Mouse (Mus musculus) neural tube, embryonic 14.5 days (tissue): Measurements from ENCODE around the gene Smyd5. TPM values are rescaled to one million over a fixed set of nuclear protein-coding genes. Genes with fewer than 3 reads are reported as not detected.
A peak's percentile ranks its signal among the peaks of the same experiment; 100 is the strongest.

Experiments
- ATAC-seq: fragments of 200-750 bp; cut with Nextera tagmentation; 2 replicates; pipeline ENCODE4 v1.8.0; 2017; ENCODE audit warnings: low read depth, mild to moderate bottlenecking, moderate TSS enrichment, moderate library complexity
- H3K27ac ChIP-seq: fragments of 300-500 bp; sonication (generic); 2 replicates; pipeline ENCODE4 v1.5.1; 2014; ENCODE audit warnings: low read depth, mild to moderate bottlenecking, control low read depth, low read length, moderate library complexity, mixed read lengths
- H3K27me3 ChIP-seq: fragments of 300-500 bp; sonication (generic); 2 replicates; pipeline ENCODE4 v1.6.1; 2014; ENCODE audit warnings: low read length; ENCODE audit not compliant: control insufficient read depth, insufficient read depth
- H3K36me3 ChIP-seq: fragments of 300-500 bp; sonication (generic); 2 replicates; pipeline ENCODE4 v1.6.1; 2014; ENCODE audit warnings: low read length, mixed read lengths; ENCODE audit not compliant: control insufficient read depth, insufficient read depth
- H3K4me1 ChIP-seq: fragments of 300-500 bp; sonication (generic); 2 replicates; pipeline ENCODE4 v1.6.1; 2014; ENCODE audit warnings: low read length; ENCODE audit not compliant: control insufficient read depth, insufficient read depth
- H3K4me2 ChIP-seq: fragments of 300-500 bp; sonication (generic); 2 replicates; pipeline ENCODE4 v1.6.1; 2014; ENCODE audit warnings: mild to moderate bottlenecking, low read depth, low read length, control low read depth
- H3K4me3 ChIP-seq: fragments of 300-500 bp; sonication (generic); 2 replicates; pipeline ENCODE4 v1.5.1; 2014; ENCODE audit warnings: low read depth, low read length, control low read depth, mixed read lengths
- H3K9ac ChIP-seq: fragments of 300-500 bp; sonication (generic); replicated peaks from 2 replicates; pipeline ENCODE4 v1.6.1; 2014; ENCODE audit warnings: low read depth, mild to moderate bottlenecking, control low read depth, low read length, mixed read lengths
- H3K9me3 ChIP-seq: fragments of 300-500 bp; sonication (generic); 2 replicates; pipeline ENCODE4 v1.6.1; 2016; ENCODE audit warnings: low read length; ENCODE audit not compliant: control insufficient read depth
- WGBS: fragments of 180-500 bp; shearing (Covaris S2); extraction: QIAGEN DNeasy Blood & Tissue Kit; methylation state at CpG from one replicate; pipeline ENCODE4 v1.1.7; 2014; 5-methylcytosine and 5-hydroxymethylcytosine counted together
- polyA plus RNA-seq: library from polyadenylated mRNA; unstranded; fragments of >200 nt; fragmentation: Nextera tagmentation; extraction: Ambion mirVana; gene quantifications from 2 replicates; pipeline ENCODE4 v1.2.1, GENCODE M21; 2014

Gene Smyd5
- polyA plus RNA-seq, 1 experiment from 2014 or later: 67.0 TPM

- H3K4me3 ChIP-seq: peak overlapping the region; percentile 78
- peak overlapping the region; percentile 86 for H3K9ac ChIP-seq
- H3K4me1 ChIP-seq: peaks cover 37% of the 10 kb centered on the region
- no peaks in the 10 kb centered on the region for H3K9me3 ChIP-seq
- WGBS: under 1% methylated on average over 15 of the region's 15 CpGs
- no peaks in the 10 kb centered on the region for H3K36me3 ChIP-seq
- peak overlapping the region; percentile 73 for H3K4me2 ChIP-seq
- H3K27ac ChIP-seq: peak overlapping the region; percentile 88
- ATAC-seq: peak; percentile 12; the same call in 1 of the 2 replicates
- H3K27me3 ChIP-seq: no peaks in the 10 kb centered on the region
Measured at GRCm38 (mm10) chr6:85452411-85452665, 20.5 kb downstream of the Smyd5 start.

DNA sequence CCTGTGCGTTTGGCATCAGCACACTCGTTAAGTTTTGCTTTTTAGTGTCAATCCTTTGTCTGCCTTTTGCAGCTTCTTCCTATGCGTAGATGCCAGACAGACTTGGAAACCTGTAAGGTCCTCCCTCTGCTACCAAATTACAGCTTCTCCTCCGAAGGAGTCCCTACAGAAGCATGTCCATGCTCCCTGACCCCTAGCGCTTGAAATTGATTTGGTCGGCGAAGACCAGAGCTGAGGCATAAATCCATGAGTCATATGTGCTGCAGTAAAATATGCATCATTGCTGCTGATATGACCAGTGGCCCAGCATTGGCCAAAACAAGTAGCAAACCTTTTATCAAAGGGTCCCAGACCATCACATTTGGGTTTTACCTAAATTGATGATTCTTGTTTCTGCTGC, 21.0 kb downstream of the Smyd5 start:
- peaks cover 37% of the 10 kb centered on the region for H3K4me1 ChIP-seq
- no peaks in the 10 kb centered on the region for H3K36me3 ChIP-seq
- no peaks in the 10 kb centered on the region for H3K27me3 ChIP-seq
- H3K9ac ChIP-seq: peak overlapping the region; percentile 86
- ATAC-seq: no peak
- WGBS: 10% methylated on average over 7 of the region's 7 CpGs
- peak overlapping the region; percentile 88 for H3K27ac ChIP-seq
- H3K4me2 ChIP-seq: peak overlapping the region; percentile 73
- peak overlapping the region; percentile 78 for H3K4me3 ChIP-seq
- H3K9me3 ChIP-seq: no peaks in the 10 kb centered on the region

GRCm38 (mm10) chr6:85459621-85460020, 27.8 kb downstream of the Smyd5 start:
- 98% methylated on average over 2 of the region's 2 CpGs for WGBS
- peaks cover 50% of the 10 kb centered on the region for H3K36me3 ChIP-seq

DNA sequence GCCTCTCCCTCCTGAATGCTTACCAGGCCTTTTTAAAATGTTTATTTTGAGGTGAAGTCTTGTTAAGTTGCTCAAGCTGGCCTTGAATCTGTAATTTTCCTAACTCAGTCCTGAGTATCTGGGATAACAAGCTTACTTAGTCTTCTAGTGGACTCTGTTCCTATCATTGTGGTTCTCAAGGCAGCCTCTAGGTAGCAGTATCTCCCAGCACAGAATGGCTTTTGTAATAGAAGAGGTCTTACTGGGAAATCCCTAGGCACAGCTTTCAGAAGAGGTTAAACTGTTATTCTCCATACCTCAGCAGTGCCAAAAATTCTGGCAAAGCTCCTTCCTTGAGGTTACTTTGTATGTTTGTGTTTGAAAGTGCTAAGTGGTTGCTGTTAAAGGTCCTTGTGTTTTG, 33.6 kb downstream of the Smyd5 start:
- H3K9me3 ChIP-seq: no peaks in the 10 kb centered on the region
- H3K9ac ChIP-seq: no peak overlapping the region
- ATAC-seq: no peak
- no peaks in the 10 kb centered on the region for H3K27me3 ChIP-seq
- peaks cover 86% of the 10 kb centered on the region for H3K36me3 ChIP-seq
- H3K27ac ChIP-seq: no peak overlapping the region
- no peak overlapping the region for H3K4me2 ChIP-seq
- no peak overlapping the region for H3K4me3 ChIP-seq
- H3K4me1 ChIP-seq: no peaks in the 10 kb centered on the region

More at GRCm38 (mm10) chr6:85459621-85460020, 27.8 kb downstream of the Smyd5 start:
- Histone ChIP-seq H3K9me3 (no peaks in the 10 kb centered on the region), H3K4me1 (peaks cover 19% of the 10 kb centered on the region), H3K27ac (no peak overlapping the region), H3K9ac (no peak overlapping the region), H3K27me3 (no peaks in the 10 kb centered on the region), H3K4me3 (no peak overlapping the region), H3K4me2 (no peak overlapping the region)
- no peak for ATAC-seq

DNA sequence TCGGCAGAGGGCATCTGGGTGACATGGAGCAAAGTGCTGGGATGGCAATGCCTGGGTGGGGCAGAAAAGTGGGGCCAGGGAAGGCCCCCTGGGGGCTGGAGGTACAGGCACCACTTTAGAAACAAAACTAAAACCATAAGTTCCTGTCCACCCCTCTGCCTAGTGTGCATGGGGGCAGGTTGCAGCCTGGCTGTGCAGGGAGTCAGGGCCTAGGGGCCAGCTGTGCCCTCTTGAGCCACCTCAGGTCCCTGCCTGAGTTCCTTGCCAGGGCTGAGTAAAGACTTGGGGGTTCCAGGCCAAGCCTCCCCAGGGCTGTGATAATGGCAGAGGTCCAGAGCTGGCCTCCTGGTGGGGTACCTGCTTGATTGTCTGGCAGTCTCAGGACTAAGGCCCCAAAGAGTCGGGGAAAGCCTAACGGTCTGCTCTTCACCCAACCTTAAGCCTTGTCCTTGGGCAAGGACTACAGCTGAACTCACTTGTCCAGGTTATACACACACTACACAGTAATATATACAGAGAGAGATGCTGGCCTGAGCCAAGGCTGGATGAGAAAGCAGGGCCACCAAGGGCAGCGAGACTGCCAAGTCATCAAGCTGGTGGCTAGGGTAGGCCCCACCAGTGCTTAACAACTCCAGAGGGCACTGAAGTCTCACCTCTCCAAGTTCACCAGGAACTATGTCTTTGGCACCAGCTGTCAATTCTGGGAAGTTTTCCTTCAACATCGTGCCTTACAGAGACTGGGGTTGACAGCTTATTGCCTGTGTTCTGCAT, 38.1 kb downstream of the Smyd5 start:
- no peak for ATAC-seq
- WGBS: 79% methylated on average over 5 of the region's 5 CpGs
- H3K36me3 ChIP-seq: peaks cover 56% of the 10 kb centered on the region

DNA sequence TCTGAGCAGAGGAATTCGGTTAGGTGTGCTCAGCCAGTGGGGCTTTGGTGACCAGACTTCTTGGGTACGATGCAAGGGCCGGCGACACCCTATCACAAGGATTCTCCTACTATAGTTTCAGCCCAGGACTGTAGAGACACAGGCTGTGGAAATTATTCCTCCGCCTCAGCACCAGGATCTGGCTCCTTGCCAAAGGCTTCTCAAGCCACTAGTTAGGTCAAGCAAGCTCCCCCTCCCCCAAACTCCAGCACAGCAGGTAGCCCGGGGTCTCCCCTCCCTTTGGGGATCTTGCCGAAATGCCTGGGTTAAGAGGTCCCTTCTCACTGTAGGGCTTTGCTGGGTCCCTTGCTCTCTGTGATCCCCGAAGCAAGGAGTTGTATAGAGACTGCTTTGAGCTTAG, 40.2 kb downstream of the Smyd5 start:
- Histone ChIP-seq H3K36me3 (peaks cover 37% of the 10 kb centered on the region), H3K4me3 (no peak overlapping the region), H3K27me3 (no peaks in the 10 kb centered on the region), H3K9ac (no peak overlapping the region), H3K4me1 (no peaks in the 10 kb centered on the region), H3K4me2 (no peak overlapping the region), H3K27ac (no peak overlapping the region), H3K9me3 (no peaks in the 10 kb centered on the region)
- ATAC-seq: no peak
- WGBS: 68% methylated on average over 8 of the region's 8 CpGs

More for the DNA sequence above, 38.1 kb downstream of the Smyd5 start:
- Histone ChIP-seq H3K27me3 (no peaks in the 10 kb centered on the region), H3K4me2 (no peak overlapping the region), H3K27ac (no peak overlapping the region), H3K9me3 (no peaks in the 10 kb centered on the region), H3K9ac (no peak overlapping the region), H3K4me1 (no peaks in the 10 kb centered on the region), H3K4me3 (no peak overlapping the region)

DNA sequence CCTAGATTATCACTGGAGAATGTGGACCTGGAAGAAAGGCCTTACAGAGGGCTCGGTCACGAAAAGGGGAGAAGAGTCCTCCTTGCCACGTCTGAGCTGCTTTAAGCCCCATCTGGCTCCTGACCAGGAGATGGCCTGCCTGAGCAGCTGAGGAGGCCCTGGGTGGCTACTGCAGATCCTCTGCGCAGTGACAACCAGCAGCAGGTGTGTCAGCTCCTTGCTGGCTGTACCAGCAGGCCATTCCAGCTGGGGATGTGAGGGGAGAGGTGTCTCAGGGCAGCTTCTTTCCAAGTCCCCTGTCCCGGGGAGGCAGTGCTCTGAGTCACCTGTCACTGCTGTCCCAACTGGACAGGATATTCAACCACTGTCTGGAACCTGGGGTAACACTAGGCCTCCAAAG, 40.8 kb downstream of the Smyd5 start:
- H3K27me3 ChIP-seq: no peaks in the 10 kb centered on the region
- WGBS: 58% methylated on average over 5 of the region's 5 CpGs
- H3K27ac ChIP-seq: no peak overlapping the region
- no peak for ATAC-seq
- no peak overlapping the region for H3K4me2 ChIP-seq
- no peak overlapping the region for H3K4me3 ChIP-seq
- H3K36me3 ChIP-seq: peaks cover 31% of the 10 kb centered on the region
- H3K9ac ChIP-seq: no peak overlapping the region
- no peaks in the 10 kb centered on the region for H3K9me3 ChIP-seq
- no peaks in the 10 kb centered on the region for H3K4me1 ChIP-seq

DNA sequence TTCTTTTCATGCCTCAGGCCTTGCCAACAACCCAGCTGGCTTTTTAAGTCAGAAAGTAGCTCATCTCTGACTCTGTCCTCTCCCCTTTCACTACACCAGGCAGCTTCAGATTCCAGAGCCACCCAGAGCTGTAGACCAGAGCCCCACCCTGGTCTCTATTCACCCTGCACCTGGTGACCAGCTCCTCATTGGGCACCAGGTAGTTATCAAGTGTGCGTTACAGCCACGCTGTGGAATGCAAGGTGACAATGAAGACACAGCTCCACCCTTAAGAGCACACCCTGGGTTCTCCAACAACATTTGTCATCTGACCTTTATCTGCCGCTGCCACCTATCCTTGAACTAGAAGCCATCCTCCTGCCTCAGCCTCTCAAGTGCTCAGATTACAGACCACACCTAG, 43.8 kb downstream of the Smyd5 start:
- peaks cover 13% of the 10 kb centered on the region for H3K36me3 ChIP-seq
- no peaks in the 10 kb centered on the region for H3K9me3 ChIP-seq

GRCm38 (mm10) chr6:85477366-85477917, 45.7 kb downstream of the Smyd5 start:
- no peaks in the 10 kb centered on the region for H3K27me3 ChIP-seq
- H3K4me3 ChIP-seq: no peak overlapping the region
- 41% methylated on average over 10 of the region's 10 CpGs for WGBS
- peaks cover 5% of the 10 kb centered on the region; the same call in 1 of the 2 replicates for H3K36me3 ChIP-seq
- H3K4me1 ChIP-seq: no peaks in the 10 kb centered on the region
- H3K27ac ChIP-seq: no peak overlapping the region
- H3K9me3 ChIP-seq: no peaks in the 10 kb centered on the region
- H3K4me2 ChIP-seq: no peak overlapping the region
- H3K9ac ChIP-seq: no peak overlapping the region
- ATAC-seq: no peak

More for the DNA sequence above, 43.8 kb downstream of the Smyd5 start:
- H3K4me1 ChIP-seq: no peaks in the 10 kb centered on the region
- H3K4me2 ChIP-seq: no peak overlapping the region
- ATAC-seq: no peak
- H3K9ac ChIP-seq: no peak overlapping the region
- no peak overlapping the region for H3K4me3 ChIP-seq
- H3K27ac ChIP-seq: no peak overlapping the region
- H3K27me3 ChIP-seq: no peaks in the 10 kb centered on the region
- 96% methylated on average over 3 of the region's 3 CpGs for WGBS
